Mouse (Mus musculus): Measurements from ENCODE around the gene Stpg2.
"Not testable (repeated sequence)": the region's sequence is repeated elsewhere in the genome, so short reads cannot be mapped to it uniquely, and the experiment has no call there.

- not testable (repeated sequence) for TF ChIP-seq POLR2A (IDR thresholded peaks at IDR 0.05; ENCODE audit: borderline replicate concordance, low read depth, low read length); CTCF (IDR thresholded peaks at IDR 0.05; ENCODE audit: low read depth, low read length)
These were observed 498.7 kb downstream of the Stpg2 start for GRCm38 (mm10) chr3:139704238-139704637.
